Mouse (Mus musculus) E14TG2a.4 (cell line): ENCODE data around the gene Slc5a3.
"Not testable (repeated sequence)": the region's sequence is repeated elsewhere in the genome, so short reads cannot be mapped to it uniquely, and the experiment has no call there.

Experiments used
- H3K27me3 ChIP-seq: 2 replicates; pipeline ENCODE4 v1.6.1; 2014; ENCODE audit warnings: low read length, control low read depth; ENCODE audit not compliant: insufficient read depth
- H3K36me3 ChIP-seq: 2 replicates; pipeline ENCODE4 v1.6.1; 2014; ENCODE audit warnings: low read length, control low read depth; ENCODE audit not compliant: insufficient read depth
- H3K4me1 ChIP-seq: replicated peaks from 2 replicates; pipeline ENCODE4 v1.6.1; 2014; ENCODE audit warnings: low read depth, low read length, control low read depth
- H3K4me3 ChIP-seq: replicated peaks from 2 replicates; pipeline ENCODE4 v1.5.1; 2014; ENCODE audit warnings: mild to moderate bottlenecking, low read length
- H3K9me3 ChIP-seq: 2 replicates; pipeline ENCODE4 v1.6.1; 2014; ENCODE audit warnings: low read length, control low read depth
- CTCF ChIP-seq: conservative IDR thresholded peaks from 2 replicates; pipeline ENCODE4 v1.5.1; 2014; ENCODE audit warnings: low read length
- NANOG ChIP-seq: IDR thresholded peaks from 2 replicates; pipeline ENCODE4 v1.6.1; 2014; ENCODE audit warnings: borderline replicate concordance, low read length, mixed read lengths
- POU5F1 ChIP-seq: IDR thresholded peaks from 2 replicates; pipeline ENCODE4 v1.6.1; 2014; ENCODE audit warnings: low read length, borderline replicate concordance

Slc5a3 gene

DNA sequence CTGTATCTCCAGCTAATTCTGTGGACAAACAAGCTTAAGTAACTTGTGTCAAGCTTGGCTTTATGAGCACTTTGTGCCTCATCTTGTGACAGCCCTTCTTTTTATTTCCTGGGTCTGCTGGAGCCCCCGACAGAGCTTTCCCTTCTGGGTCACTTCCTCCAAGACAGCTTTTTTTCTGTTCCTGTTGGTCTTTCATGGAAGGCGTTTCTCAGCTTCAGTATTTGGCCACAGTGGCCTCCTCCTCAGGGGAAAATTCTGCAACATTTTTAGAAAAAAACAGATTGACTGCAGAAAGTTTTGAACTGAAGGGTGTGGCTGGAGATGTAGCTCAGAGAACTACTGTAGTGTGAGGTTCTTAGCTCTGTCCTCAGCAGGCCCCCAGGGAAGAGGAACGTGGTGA, 31.1 kb downstream of the Slc5a3 start:
- Histone ChIP-seq H3K27me3 (no peaks in the 10 kb centered on the region), H3K36me3 (peaks cover 8% of the 10 kb centered on the region), H3K4me1 (peaks cover 14% of the 10 kb centered on the region), H3K9me3 (no peaks in the 10 kb centered on the region), H3K4me3 (no peak overlapping the region)
- no peak for TF ChIP-seq NANOG

- Histone ChIP-seq H3K27me3 (no peaks in the 10 kb centered on the region), H3K9me3 (no peaks in the 10 kb centered on the region), H3K4me1 (0 out of 2 replicates have a peak, but pooled peaks cover 7% of the 10 kb centered on the region), H3K4me3 (no peak overlapping the region), H3K36me3 (peaks cover 8% of the 10 kb centered on the region)
- TF ChIP-seq POU5F1 (no peak), NANOG (no peak), CTCF (no peak)
These were observed 33.8 kb downstream of the Slc5a3 start for GRCm38 (mm10) chr16:92091876-92092275.

DNA sequence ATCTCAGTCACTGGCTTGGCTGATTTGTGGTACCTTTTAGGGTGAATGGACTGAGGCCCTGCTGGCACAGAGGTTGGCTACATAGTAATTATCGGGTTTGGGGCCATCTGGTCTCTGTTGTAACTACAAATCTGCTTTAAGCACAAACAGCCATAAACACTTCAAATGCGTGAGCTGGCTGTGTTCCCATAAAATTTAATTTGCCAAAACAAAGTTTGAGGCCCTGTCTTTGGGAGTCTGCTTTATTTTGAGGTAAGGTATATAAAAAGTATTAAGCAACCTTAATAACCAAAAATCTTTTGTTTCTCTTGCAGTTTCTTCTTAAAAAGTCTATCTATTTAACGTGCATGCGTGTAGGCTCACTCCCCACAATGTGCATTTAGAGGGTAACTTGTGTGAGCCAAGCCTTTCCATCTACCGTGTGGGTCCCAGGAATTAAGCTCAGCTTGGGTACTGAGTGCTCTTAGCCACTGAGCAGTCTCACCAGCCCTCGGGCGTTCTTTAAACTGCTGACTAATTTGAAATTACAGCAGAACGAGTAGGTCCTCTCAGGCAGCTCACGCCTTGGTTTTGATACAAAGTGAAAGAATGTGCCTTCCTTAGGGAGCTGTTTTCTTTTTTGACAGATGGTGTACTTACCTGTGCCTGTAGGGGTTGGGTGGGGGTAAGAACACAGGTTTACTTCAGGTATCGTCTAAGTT, 40.4 kb downstream of the Slc5a3 start:
- TF ChIP-seq NANOG (no peak), CTCF (no peak), POU5F1 (no peak)
- H3K9me3 ChIP-seq = no peaks in the 10 kb centered on the region
- H3K4me1 ChIP-seq = peaks cover 18% of the 10 kb centered on the region
- peaks cover 23% of the 10 kb centered on the region for H3K36me3 ChIP-seq
- no peaks in the 10 kb centered on the region for H3K27me3 ChIP-seq
- H3K4me3 ChIP-seq = no peak overlapping the region

DNA sequence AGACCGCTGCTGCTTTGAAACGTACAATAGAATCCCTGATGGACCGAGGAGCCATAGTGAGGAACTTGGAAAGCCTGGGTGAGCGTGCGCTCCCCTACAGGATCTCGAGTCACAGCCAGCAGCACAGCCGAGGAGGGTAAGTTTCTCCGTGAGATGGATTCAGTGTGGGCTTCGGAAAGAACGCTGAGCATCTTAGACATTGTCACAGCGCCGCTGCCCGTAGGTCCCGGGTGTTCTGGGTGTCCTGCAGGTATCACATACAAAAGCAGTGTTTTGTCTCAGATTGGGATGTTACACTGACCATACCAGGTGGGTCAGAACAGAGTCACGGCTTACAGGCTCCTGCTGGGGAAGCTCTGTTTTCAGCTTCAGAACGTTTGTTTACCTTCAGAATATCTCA, 41.5 kb downstream of the Slc5a3 start:
- no peak overlapping the region for H3K4me3 ChIP-seq
- no peak for TF ChIP-seq POU5F1
- TF ChIP-seq NANOG = no peak
- TF ChIP-seq CTCF = no peak
- no peaks in the 10 kb centered on the region for H3K27me3 ChIP-seq
- H3K36me3 ChIP-seq = peaks cover 20% of the 10 kb centered on the region
- H3K9me3 ChIP-seq = no peaks in the 10 kb centered on the region
- H3K4me1 ChIP-seq = peaks cover 29% of the 10 kb centered on the region

GRCm38 (mm10) chr16:92100111-92100510, 42.0 kb downstream of the Slc5a3 start:
- Histone ChIP-seq H3K36me3 (peaks cover 20% of the 10 kb centered on the region), H3K4me3 (no peak overlapping the region), H3K4me1 (peaks cover 34% of the 10 kb centered on the region), H3K9me3 (no peaks in the 10 kb centered on the region), H3K27me3 (no peaks in the 10 kb centered on the region)
- TF ChIP-seq NANOG = no peak
- no peak for TF ChIP-seq CTCF
- no peak for TF ChIP-seq POU5F1

DNA sequence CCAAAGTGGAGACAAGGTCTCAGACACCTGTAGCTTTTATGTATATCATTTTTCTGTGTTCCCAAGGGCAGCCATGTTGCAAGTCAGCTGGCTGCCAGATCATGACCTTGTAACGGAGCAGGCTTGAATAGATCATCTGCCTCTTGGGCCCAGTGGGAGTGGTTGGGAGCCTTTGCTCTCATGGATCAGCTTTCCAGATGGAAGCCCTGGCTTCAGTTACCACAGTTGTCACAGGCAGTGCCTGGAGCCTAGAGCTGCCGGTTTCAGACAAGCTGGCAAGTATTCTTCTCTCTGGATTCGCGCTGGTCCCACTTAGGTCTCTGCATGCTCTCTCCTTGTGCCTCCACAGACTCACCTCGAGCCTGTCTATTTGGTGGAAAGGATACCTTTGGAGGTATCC, 44.0 kb downstream of the Slc5a3 start:
- TF ChIP-seq CTCF = no peak
- TF ChIP-seq NANOG = no peak
- no peak for TF ChIP-seq POU5F1

GRCm38 (mm10) chr16:92102931-92103330, 44.8 kb downstream of the Slc5a3 start:
- H3K9me3 ChIP-seq, H3K27me3 ChIP-seq, H3K4me3 ChIP-seq: not testable (repeated sequence)
- Histone ChIP-seq H3K36me3 (peaks cover 20% of the 10 kb centered on the region), H3K4me1 (peaks cover 60% of the 10 kb centered on the region)

More for the DNA sequence above, 44.0 kb downstream of the Slc5a3 start:
- H3K9me3 ChIP-seq = no peaks in the 10 kb centered on the region
- H3K27me3 ChIP-seq = no peaks in the 10 kb centered on the region
- no peak overlapping the region for H3K4me3 ChIP-seq
- peaks cover 53% of the 10 kb centered on the region for H3K4me1 ChIP-seq
- peaks cover 20% of the 10 kb centered on the region for H3K36me3 ChIP-seq

DNA sequence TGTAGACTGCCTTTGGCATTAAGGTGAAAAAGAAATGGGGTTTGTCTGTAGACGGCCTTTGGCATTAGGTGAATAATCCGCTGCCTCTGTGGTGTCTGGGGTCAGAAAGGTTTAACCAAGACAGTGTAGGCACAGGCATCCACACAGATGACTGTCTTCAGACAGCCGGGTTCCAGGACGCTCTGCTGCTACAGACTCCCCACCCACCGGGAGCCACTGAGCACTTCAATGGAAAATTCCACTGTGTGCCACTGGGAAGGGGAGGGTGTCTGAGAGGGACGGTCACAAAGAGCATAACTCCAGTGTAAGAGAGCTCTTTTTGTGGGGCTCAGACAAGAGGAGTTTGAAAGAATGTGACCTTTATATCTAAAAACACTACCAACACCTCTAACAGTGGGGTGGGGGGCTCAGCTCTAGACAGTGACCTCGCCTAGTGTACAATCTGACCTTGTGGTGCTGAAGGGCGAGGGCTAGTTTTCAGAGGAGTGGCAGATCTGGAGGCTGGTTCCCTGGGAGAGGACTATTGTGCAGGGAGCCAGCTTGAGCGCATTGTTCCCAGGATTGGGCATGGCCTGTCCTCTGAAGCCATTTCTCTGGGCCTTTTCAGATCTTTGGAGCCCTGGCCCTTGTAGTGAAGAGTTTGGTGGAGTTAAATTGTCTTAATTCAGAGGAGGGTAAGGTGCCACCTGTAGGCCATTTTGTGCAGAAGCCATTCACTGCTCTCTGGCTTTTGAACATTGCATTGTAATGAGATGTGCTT, 45.6 kb downstream of the Slc5a3 start:
- H3K4me3 ChIP-seq = 0 out of 2 replicates have a peak overlapping the region, but pooled peaks have one; percentile 10
- no peaks in the 10 kb centered on the region for H3K27me3 ChIP-seq
- H3K4me1 ChIP-seq = peaks cover 60% of the 10 kb centered on the region
- H3K9me3 ChIP-seq = no peaks in the 10 kb centered on the region
- H3K36me3 ChIP-seq = peaks cover 20% of the 10 kb centered on the region
- TF ChIP-seq CTCF (peak; percentile 16; the same call in 1 of the 2 replicates), NANOG (no peak; the same call in 1 of the 2 replicates)

GRCm38 (mm10) chr16:92104332-92104590, 46.1 kb downstream of the Slc5a3 start:
- Histone ChIP-seq H3K4me1 (peaks cover 60% of the 10 kb centered on the region), H3K4me3 (no peak overlapping the region), H3K27me3 (no peaks in the 10 kb centered on the region), H3K36me3 (peaks cover 20% of the 10 kb centered on the region), H3K9me3 (no peaks in the 10 kb centered on the region)
- no peak for TF ChIP-seq CTCF
- no peak for TF ChIP-seq POU5F1
- TF ChIP-seq NANOG = no peak
